Mouse (Mus musculus) E14TG2a.4 (cell line): ENCODE measurements around the gene Slc35b1.

Source experiments
- H3K27me3 ChIP-seq: 2 replicates; pipeline ENCODE4 v1.6.1; 2014; ENCODE audit warnings: low read length, control low read depth; ENCODE audit not compliant: insufficient read depth
- H3K36me3 ChIP-seq: 2 replicates; pipeline ENCODE4 v1.6.1; 2014; ENCODE audit warnings: low read length, control low read depth; ENCODE audit not compliant: insufficient read depth
- H3K4me1 ChIP-seq: replicated peaks from 2 replicates; pipeline ENCODE4 v1.6.1; 2014; ENCODE audit warnings: low read depth, low read length, control low read depth
- H3K4me3 ChIP-seq: replicated peaks from 2 replicates; pipeline ENCODE4 v1.5.1; 2014; ENCODE audit warnings: mild to moderate bottlenecking, low read length
- H3K9me3 ChIP-seq: 2 replicates; pipeline ENCODE4 v1.6.1; 2014; ENCODE audit warnings: low read length, control low read depth
- CTCF ChIP-seq: conservative IDR thresholded peaks from 2 replicates; pipeline ENCODE4 v1.5.1; 2014; ENCODE audit warnings: low read length
- NANOG ChIP-seq: IDR thresholded peaks from 2 replicates; pipeline ENCODE4 v1.6.1; 2014; ENCODE audit warnings: borderline replicate concordance, low read length, mixed read lengths
- POU5F1 ChIP-seq: IDR thresholded peaks from 2 replicates; pipeline ENCODE4 v1.6.1; 2014; ENCODE audit warnings: low read length, borderline replicate concordance

Slc35b1 gene

GRCm38 (mm10) chr11:95369964-95370890, 14.3 kb upstream of the Slc35b1 start:
- Histone ChIP-seq H3K4me3 (no peak overlapping the region), H3K36me3 (peaks cover 94% of the 10 kb centered on the region), H3K4me1 (peaks cover 26% of the 10 kb centered on the region), H3K27me3 (no peaks in the 10 kb centered on the region), H3K9me3 (no peaks in the 10 kb centered on the region)
- no peak for TF ChIP-seq POU5F1
- TF ChIP-seq CTCF: no peak
- TF ChIP-seq NANOG: no peak

- no peaks in the 10 kb centered on the region for H3K9me3 ChIP-seq
- peaks cover 94% of the 10 kb centered on the region for H3K36me3 ChIP-seq
- no peak overlapping the region for H3K4me3 ChIP-seq
- H3K4me1 ChIP-seq: peaks cover 24% of the 10 kb centered on the region
- H3K27me3 ChIP-seq: no peaks in the 10 kb centered on the region
- TF ChIP-seq CTCF (no peak), NANOG (no peak), POU5F1 (no peak)
These were observed 13.3 kb upstream of the Slc35b1 start for GRCm38 (mm10) chr11:95371182-95371581.

DNA sequence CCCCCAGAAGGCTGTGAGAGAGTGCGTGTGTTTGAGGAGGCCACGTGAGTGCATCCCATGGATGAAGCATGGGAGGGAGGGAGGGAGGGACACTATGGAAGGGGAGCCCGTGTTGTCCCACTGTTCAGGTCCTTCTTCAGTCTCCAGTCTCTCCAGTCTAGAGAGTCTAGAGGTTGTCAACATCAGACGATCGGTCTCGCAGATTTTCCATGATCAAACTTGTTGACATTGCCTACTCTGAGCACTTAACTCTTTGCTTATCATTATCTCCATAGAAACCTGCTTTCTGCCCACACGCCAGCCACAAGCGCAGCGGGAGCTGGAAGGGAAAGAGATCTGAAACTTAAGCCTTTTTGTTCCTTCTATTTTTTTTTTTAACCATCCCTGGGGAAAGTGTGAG, 5.6 kb upstream of the Slc35b1 start:
- TF ChIP-seq NANOG (no peak), CTCF (no peak), POU5F1 (no peak)
- peaks cover 20% of the 10 kb centered on the region for H3K4me1 ChIP-seq
- peaks cover 85% of the 10 kb centered on the region for H3K36me3 ChIP-seq
- no peaks in the 10 kb centered on the region for H3K9me3 ChIP-seq
- H3K4me3 ChIP-seq: no peak overlapping the region
- no peaks in the 10 kb centered on the region for H3K27me3 ChIP-seq

DNA sequence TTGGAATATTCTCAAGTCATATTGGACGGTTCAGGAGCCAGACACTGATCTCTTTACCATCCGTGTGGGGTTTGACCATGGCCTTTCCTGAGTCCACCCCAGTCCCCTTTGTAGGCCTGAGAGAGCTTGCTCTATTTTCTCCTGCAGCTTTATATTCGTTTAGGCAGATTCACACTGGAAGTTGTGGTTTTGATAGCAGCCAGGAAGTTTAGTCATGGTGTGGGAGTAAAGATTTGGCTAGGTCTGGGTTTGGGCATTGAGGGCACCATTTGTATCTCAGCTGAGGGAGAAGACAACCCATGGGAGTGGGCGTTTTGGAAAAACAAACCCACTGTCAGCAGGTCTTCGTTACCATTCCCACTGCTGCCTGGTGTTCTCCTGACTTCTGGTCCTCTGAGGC, 4.9 kb upstream of the Slc35b1 start:
- Histone ChIP-seq H3K4me1 (peaks cover 23% of the 10 kb centered on the region), H3K27me3 (no peaks in the 10 kb centered on the region), H3K9me3 (no peaks in the 10 kb centered on the region), H3K36me3 (peaks cover 78% of the 10 kb centered on the region), H3K4me3 (no peak overlapping the region)
- TF ChIP-seq CTCF (no peak), POU5F1 (no peak), NANOG (no peak)

- no peak for TF ChIP-seq POU5F1
- TF ChIP-seq CTCF: no peak
- TF ChIP-seq NANOG: no peak
- H3K36me3 ChIP-seq: peaks cover 67% of the 10 kb centered on the region
- no peaks in the 10 kb centered on the region for H3K27me3 ChIP-seq
- H3K9me3 ChIP-seq: no peaks in the 10 kb centered on the region
- H3K4me3 ChIP-seq: no peak overlapping the region
- peaks cover 26% of the 10 kb centered on the region for H3K4me1 ChIP-seq
These were observed 3.8 kb upstream of the Slc35b1 start for GRCm38 (mm10) chr11:95380711-95381110.

- Histone ChIP-seq H3K27me3 (no peaks in the 10 kb centered on the region), H3K9me3 (no peaks in the 10 kb centered on the region), H3K36me3 (peaks cover 65% of the 10 kb centered on the region), H3K4me3 (no peak overlapping the region), H3K4me1 (peaks cover 31% of the 10 kb centered on the region)
- TF ChIP-seq NANOG: no peak
- TF ChIP-seq POU5F1: no peak
- no peak for TF ChIP-seq CTCF
These were observed 3.3 kb upstream of the Slc35b1 start for GRCm38 (mm10) chr11:95381146-95381545.

DNA sequence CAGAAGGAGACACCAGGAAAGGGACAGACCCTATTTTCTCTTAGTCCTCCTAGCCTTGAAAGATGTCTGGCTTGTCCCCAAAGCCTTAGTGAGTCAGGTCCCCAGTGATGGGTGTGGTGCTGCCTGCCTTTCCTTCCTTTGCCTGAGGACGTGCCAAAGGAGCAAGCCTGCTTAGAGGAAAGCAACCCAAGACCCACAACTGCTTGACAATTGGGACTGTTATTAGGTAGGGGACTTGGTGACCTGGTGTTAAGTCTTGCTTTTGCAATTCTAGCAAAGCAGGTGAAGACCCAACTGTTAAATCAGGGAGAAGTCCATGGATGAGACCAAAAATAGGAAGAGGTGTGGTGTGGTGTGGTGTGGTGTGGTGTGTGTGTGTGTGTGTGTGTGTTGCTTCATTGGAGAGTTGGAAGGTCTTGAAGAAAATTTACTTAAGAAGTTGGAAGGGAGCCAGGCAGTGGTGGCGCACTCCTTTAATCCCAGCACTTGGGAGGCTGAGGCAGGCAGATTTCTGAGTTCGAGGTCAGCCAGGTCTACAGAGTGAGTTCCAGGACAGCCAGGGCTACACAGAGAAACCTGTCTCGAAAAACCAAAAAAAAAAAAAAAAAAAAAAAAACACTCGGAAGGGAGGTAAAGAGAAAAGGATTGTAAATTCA, 1.0 kb upstream of the Slc35b1 start:
- H3K4me1 ChIP-seq: peaks cover 53% of the 10 kb centered on the region
- H3K36me3 ChIP-seq: peaks cover 65% of the 10 kb centered on the region
- no peaks in the 10 kb centered on the region for H3K27me3 ChIP-seq
- H3K9me3 ChIP-seq: no peaks in the 10 kb centered on the region
- H3K4me3 ChIP-seq: no peak overlapping the region
- TF ChIP-seq CTCF (no peak), NANOG (no peak), POU5F1 (no peak)

DNA sequence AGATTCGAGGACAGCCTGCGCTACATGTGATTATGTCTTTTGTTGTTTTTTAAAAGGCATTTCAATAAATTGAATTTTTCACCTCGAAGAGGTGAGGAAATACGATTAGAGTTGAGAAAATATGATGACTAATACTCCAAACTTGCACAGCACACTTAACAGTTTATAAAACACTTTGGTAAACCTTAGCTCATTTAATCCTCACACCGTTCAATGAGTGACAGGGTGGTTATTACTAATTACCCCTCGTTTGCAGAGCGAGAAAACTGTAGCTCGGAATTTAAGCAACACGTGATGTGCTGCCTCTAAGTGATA, 531 bp upstream of the Slc35b1 start:
- no peak for TF ChIP-seq CTCF
- no peak for TF ChIP-seq POU5F1
- no peak for TF ChIP-seq NANOG
- H3K4me3 ChIP-seq: peak overlapping the region; percentile 42; the same call in 1 of the 2 replicates
- no peaks in the 10 kb centered on the region for H3K9me3 ChIP-seq
- H3K27me3 ChIP-seq: no peaks in the 10 kb centered on the region
- peaks cover 55% of the 10 kb centered on the region for H3K4me1 ChIP-seq
- H3K36me3 ChIP-seq: peaks cover 65% of the 10 kb centered on the region

GRCm38 (mm10) chr11:95384973-95385320, 455 bp downstream of the Slc35b1 start:
- H3K4me1 ChIP-seq: peaks cover 49% of the 10 kb centered on the region
- H3K36me3 ChIP-seq: peaks cover 65% of the 10 kb centered on the region
- H3K9me3 ChIP-seq: no peaks in the 10 kb centered on the region
- peak overlapping the region; percentile 98 for H3K4me3 ChIP-seq
- no peaks in the 10 kb centered on the region for H3K27me3 ChIP-seq
- TF ChIP-seq NANOG (no peak), CTCF (no peak), POU5F1 (no peak)
